Mouse (Mus musculus) midbrain, embryonic 11.5 days (tissue): ENCODE results near the gene Exoc2. TPM values are rescaled to one million over a fixed set of nuclear protein-coding genes. Genes with fewer than 3 reads are reported as not detected.

Source experiments
- ATAC-seq: fragments of 200-750 bp; cut with Nextera tagmentation; 2 replicates; pipeline ENCODE4 v1.8.0; 2017; ENCODE audit warnings: moderate TSS enrichment, moderate library complexity; ENCODE audit not compliant: low FRiP score
- DNase-seq: peaks from one replicate; pipeline ENCODE4 v3.0.0; 2015; ENCODE audit warnings: low spot score; ENCODE audit errors: missing footprints
- H3K27ac ChIP-seq: fragments of 300-500 bp; sonication (generic); 2 replicates; pipeline ENCODE4 v1.5.1; 2014; ENCODE audit warnings: low read depth, low read length
- H3K27me3 ChIP-seq: fragments of 300-500 bp; sonication (generic); 2 replicates; pipeline ENCODE4 v1.6.1; 2014; ENCODE audit warnings: mild to moderate bottlenecking, low read length, moderate library complexity, mixed read lengths; ENCODE audit not compliant: control insufficient read depth, insufficient read depth
- H3K36me3 ChIP-seq: fragments of 300-500 bp; sonication (generic); 2 replicates; pipeline ENCODE4 v1.6.1; 2014; ENCODE audit warnings: mild to moderate bottlenecking, low read length, moderate library complexity, mixed read lengths; ENCODE audit not compliant: control insufficient read depth, insufficient read depth
- H3K4me1 ChIP-seq: fragments of 300-500 bp; sonication (generic); 2 replicates; pipeline ENCODE4 v1.6.1; 2014; ENCODE audit warnings: low read length; ENCODE audit not compliant: control insufficient read depth, insufficient read depth
- H3K4me2 ChIP-seq: fragments of 300-500 bp; sonication (generic); 2 replicates; pipeline ENCODE4 v1.6.1; 2014; ENCODE audit warnings: mild to moderate bottlenecking, moderate library complexity
- H3K4me3 ChIP-seq: fragments of 300-500 bp; sonication (generic); 2 replicates; pipeline ENCODE4 v1.5.1; 2014; ENCODE audit warnings: low read depth, low read length
- H3K9ac ChIP-seq: fragments of 300-500 bp; sonication (generic); 2 replicates; pipeline ENCODE4 v1.6.1; 2014; ENCODE audit warnings: low read length
- H3K9me3 ChIP-seq: fragments of 300-500 bp; sonication (generic); 2 replicates; pipeline ENCODE4 v1.6.1; 2016; ENCODE audit warnings: low read length; ENCODE audit not compliant: control insufficient read depth
- WGBS: fragments of 180-500 bp; shearing (Covaris S2); extraction: QIAGEN DNeasy Blood & Tissue Kit; methylation state at CpG from one replicate; pipeline ENCODE4 v1.1.7; 2014; 5-methylcytosine and 5-hydroxymethylcytosine counted together
- polyA plus RNA-seq: library from polyadenylated mRNA; unstranded; fragments of >200 nt; fragmentation: Nextera tagmentation; extraction: Ambion mirVana; gene quantifications from 2 replicates; pipeline ENCODE4 v1.2.1, GENCODE M21; 2014

Exoc2 gene
- polyA plus RNA-seq, 1 experiment from 2014 or later: 41.3 TPM

DNA sequence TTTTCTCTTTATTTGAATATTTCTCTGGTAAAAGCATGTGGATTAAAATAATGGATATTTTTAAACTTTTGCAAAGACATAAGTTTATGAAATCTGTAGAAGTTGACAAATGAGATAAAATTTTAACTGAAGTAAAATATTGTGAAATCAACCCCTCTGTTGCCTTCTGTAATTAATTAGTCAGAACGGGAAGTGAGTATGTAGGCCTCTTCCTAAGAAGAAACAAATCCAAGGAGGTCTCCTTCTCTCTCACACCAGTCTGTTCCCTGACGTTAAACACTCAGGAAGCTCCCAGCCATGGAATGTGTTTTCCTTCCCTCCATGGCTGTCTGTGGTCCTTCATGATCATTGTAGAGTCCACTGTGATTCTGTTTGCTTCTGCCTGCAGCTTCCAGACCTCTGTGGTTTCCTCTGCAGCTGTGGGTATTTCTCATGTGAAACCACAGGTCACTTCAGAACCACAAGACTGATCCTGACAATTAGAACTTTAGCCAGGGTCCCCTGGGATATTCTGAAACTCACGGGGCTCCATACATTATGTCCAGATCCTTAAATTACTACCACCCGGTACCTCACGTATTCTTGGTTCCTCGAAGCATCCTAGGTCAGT lies 20.5 kb upstream of the Exoc2 start:
- Histone ChIP-seq H3K9me3 (no peaks in the 10 kb centered on the region), H3K27me3 (no peaks in the 10 kb centered on the region), H3K4me1 (no peaks in the 10 kb centered on the region), H3K9ac (no peak overlapping the region), H3K4me3 (no peak overlapping the region), H3K27ac (no peak overlapping the region), H3K4me2 (no peak overlapping the region), H3K36me3 (no peaks in the 10 kb centered on the region)
- WGBS: 82% methylated on average over 6 of the region's 6 CpGs
- ATAC-seq (no peak), DNase-seq (peak; percentile 64)

DNA sequence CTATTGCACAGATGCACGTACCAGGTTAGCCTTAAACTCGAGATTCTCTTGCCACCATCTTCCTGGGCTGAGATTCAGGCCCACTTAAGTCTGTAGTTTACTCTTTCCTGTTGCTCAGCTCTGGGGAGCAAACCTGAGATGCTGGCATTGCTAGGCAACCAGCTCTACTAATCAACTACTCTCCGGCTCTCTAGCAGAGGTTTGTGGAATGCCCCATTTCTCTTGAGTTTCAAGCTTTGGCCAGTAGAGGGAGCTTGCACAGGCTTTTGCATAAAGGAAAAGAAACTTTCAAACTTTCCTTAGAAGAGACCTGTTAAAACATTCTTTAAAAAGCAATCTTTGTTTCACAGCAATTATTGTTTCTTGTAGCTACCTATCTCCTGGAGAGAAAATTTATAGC lies 19.9 kb upstream of the Exoc2 start:
- 29% methylated on average over 3 of the region's 3 CpGs for WGBS
- no peak overlapping the region for H3K27ac ChIP-seq
- peak; percentile 55; the same call in 1 of the 2 replicates for ATAC-seq
- H3K27me3 ChIP-seq: no peaks in the 10 kb centered on the region
- H3K4me2 ChIP-seq: no peak overlapping the region
- no peaks in the 10 kb centered on the region for H3K9me3 ChIP-seq
- no peaks in the 10 kb centered on the region for H3K36me3 ChIP-seq
- H3K4me1 ChIP-seq: no peaks in the 10 kb centered on the region
- peak; percentile 96 for DNase-seq
- H3K9ac ChIP-seq: no peak overlapping the region
- no peak overlapping the region for H3K4me3 ChIP-seq

DNA sequence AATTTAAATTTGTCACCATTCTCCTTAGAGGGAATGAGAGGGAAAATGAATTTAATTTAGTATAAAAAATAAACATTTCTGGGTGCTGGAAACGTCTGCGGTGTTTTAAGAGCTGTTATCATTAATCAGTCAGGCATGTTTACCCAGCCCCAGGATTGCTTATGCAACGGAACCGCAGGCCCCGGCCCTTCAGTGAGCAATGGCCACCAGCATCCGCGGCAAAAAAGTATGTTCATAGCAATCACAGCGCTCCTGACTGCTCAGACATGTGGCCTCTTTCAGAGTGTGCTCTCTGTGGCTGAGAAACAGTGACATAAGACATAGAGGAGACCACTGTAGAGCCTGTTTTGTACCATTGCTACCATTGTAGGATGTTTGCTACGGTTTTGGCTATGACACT lies 16.3 kb upstream of the Exoc2 start:
- H3K4me2 ChIP-seq: no peak overlapping the region
- H3K36me3 ChIP-seq: no peaks in the 10 kb centered on the region
- no peaks in the 10 kb centered on the region for H3K9me3 ChIP-seq
- ATAC-seq: no peak
- peaks cover 2% of the 10 kb centered on the region; the same call in 1 of the 2 replicates for H3K27me3 ChIP-seq
- 78% methylated on average over 9 of the region's 9 CpGs for WGBS
- peak; percentile 78 for DNase-seq
- no peak overlapping the region for H3K9ac ChIP-seq
- 0 out of 2 replicates have a peak, but pooled peaks cover 2% of the 10 kb centered on the region for H3K4me1 ChIP-seq
- no peak overlapping the region for H3K27ac ChIP-seq
- no peak overlapping the region for H3K4me3 ChIP-seq

DNA sequence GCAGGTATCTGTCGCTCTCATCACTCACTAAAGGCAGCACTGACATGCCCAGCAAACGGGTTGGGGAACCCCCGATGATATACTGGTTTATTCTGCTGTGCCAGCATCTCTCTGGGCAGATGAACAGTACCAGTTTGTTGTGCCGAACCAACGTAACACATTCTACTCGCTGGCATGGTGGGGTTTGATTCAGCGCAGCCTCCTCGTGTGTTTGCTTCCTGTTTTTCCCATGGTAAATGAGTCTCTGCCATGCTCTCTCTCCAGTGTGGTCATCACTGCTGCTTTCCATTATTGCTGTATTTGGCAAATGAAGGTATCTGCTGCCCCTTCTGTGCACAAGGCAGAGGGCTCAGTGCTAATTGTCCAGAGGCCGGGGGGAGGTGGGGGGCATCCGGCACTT lies 15.8 kb upstream of the Exoc2 start:
- 88% methylated on average over 10 of the region's 10 CpGs for WGBS
- Histone ChIP-seq H3K9ac (no peak overlapping the region), H3K27ac (no peak overlapping the region), H3K36me3 (no peaks in the 10 kb centered on the region), H3K4me3 (no peak overlapping the region), H3K9me3 (no peaks in the 10 kb centered on the region), H3K4me1 (0 out of 2 replicates have a peak, but pooled peaks cover 2% of the 10 kb centered on the region), H3K4me2 (no peak overlapping the region), H3K27me3 (peaks cover 3% of the 10 kb centered on the region; the same call in 1 of the 2 replicates)
- ATAC-seq (no peak), DNase-seq (peak; percentile 78)

DNA sequence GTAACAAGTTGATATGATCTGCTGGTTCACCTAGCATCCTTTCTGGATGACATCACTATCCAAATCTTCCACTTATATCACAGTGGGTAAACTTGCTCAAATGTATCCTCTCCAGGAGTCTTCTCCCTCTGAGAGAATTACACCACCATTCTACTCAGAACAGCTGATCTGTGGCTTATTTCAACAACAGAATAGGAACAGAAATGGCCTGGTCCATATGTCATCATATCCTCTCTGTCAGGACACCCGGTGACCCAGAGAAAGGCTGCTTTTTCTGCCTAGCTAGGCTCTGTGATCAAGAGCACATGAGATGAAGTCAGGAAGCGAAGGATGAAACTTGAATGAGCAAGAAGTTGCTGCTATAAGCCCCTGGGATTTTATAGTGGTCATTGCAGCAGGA lies 13.8 kb upstream of the Exoc2 start:
- Histone ChIP-seq H3K36me3 (no peaks in the 10 kb centered on the region), H3K27ac (no peak overlapping the region), H3K4me1 (0 out of 2 replicates have a peak, but pooled peaks cover 2% of the 10 kb centered on the region), H3K4me2 (no peak overlapping the region), H3K9ac (no peak overlapping the region), H3K4me3 (no peak overlapping the region), H3K9me3 (no peaks in the 10 kb centered on the region), H3K27me3 (peaks cover 4% of the 10 kb centered on the region; the same call in 1 of the 2 replicates)
- WGBS: 82% methylated on average over 2 of the region's 2 CpGs
- DNase-seq (no peak), ATAC-seq (no peak)

DNA sequence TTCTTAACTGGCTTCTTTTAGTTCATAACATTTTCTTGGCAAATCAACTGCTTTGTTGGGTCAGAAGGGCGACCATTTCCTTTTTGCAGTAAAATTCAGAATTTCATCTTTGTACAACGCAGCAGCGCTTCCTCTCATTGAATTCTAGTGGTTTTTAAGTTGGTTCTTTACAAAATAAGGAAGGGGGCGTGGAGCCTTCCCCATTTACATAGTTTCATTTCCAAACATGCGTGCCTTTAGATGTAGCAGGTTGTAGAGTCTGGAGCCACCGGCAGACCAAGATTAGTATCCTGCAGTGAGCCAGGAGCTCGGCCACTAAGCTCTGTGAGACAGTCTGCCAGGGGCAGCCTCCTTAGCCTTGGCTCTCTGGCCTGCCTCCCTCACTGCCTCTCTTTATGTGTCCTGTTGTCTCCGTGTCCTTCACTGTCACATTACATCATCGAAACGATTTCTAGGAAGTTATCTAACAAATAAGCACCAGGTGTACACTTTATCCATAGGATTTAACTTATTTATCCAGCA lies 13.1 kb upstream of the Exoc2 start:
- no peak overlapping the region for H3K9ac ChIP-seq
- no peak for ATAC-seq
- no peaks in the 10 kb centered on the region for H3K9me3 ChIP-seq
- H3K4me2 ChIP-seq: no peak overlapping the region
- 0 out of 2 replicates have a peak, but pooled peaks cover 2% of the 10 kb centered on the region for H3K4me1 ChIP-seq
- WGBS: 69% methylated on average over 10 of the region's 10 CpGs
- no peak overlapping the region for H3K4me3 ChIP-seq
- no peaks in the 10 kb centered on the region for H3K36me3 ChIP-seq
- peak; percentile 70 for DNase-seq
- no peak overlapping the region for H3K27ac ChIP-seq
- H3K27me3 ChIP-seq: peaks cover 4% of the 10 kb centered on the region; the same call in 1 of the 2 replicates

DNA sequence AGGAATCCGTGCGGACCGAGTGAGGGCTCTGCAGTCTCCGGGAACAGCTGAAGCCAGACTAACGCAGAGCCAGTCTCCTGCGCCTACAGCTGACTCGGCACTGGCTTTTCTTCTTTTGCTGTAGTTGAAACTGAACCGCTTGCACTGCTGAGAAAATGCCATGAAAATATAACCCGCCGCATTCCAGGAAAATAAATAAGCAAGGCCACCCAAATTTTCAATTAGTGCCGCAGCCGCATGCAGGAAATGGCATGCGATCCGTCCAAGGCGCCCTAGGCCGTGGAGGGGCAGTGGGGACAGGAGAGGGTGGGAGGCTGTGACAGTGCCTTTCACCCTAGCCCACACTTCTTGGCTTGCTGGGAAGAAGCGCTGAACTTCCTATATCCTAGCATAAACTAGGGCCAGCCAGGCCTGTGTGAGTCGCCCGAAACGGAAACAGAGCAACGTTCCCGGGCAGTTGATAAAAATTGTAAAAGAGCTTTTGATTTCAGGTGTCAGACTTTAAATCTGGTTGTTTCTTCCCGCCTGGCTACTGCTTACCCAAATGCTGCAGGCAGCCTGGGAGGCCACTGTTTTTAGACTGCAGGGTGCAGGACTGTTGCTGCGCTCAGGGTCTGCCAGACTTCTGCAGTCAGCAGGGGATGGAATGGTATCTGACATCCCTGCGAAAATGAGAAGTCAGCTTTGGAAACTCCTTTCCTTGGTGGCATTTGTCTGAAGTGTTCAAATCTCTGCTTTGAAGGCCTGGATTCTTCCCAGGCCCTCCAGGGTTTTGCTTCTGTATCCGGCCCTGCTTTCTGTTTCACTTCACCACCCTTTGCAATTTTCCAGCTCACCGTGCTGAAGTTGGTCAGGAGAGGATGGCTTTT lies 11.9 kb upstream of the Exoc2 start:
- H3K27ac ChIP-seq: no peak overlapping the region
- no peaks in the 10 kb centered on the region for H3K9me3 ChIP-seq
- ATAC-seq: peak; percentile 79
- peak overlapping the region; percentile 3 for H3K4me3 ChIP-seq
- H3K27me3 ChIP-seq: peaks cover 4% of the 10 kb centered on the region; the same call in 1 of the 2 replicates
- 0 out of 2 replicates have a peak, but pooled peaks cover 2% of the 10 kb centered on the region for H3K4me1 ChIP-seq
- peak overlapping the region; percentile 43 for H3K4me2 ChIP-seq
- peak; percentile 93 for DNase-seq
- 18% methylated on average over 27 of the region's 27 CpGs for WGBS
- H3K36me3 ChIP-seq: no peaks in the 10 kb centered on the region
- H3K9ac ChIP-seq: peak overlapping the region; percentile 0

DNA sequence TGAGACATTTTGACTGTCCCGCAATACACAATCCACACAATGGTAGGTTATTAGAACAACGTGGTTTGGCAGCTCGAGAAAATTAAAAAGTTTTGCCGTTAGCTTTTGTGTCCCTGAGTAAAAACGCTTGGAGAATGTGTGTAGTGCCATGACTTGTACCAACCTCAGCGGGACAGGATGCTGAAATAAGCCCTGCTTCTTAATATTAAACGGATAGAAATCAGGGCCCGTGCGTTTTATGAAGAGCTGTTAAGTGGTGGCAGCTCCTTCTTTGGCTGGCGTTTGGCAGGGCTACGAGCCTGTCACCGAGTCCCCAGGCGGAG lies 11.3 kb upstream of the Exoc2 start:
- 20% methylated on average over 13 of the region's 13 CpGs for WGBS
- H3K9ac ChIP-seq: no peak overlapping the region; the same call in 1 of the 2 replicates
- peak overlapping the region; percentile 43 for H3K4me2 ChIP-seq
- no peak overlapping the region for H3K27ac ChIP-seq
- peak; percentile 24 for ATAC-seq
- no peaks in the 10 kb centered on the region for H3K9me3 ChIP-seq
- peak; percentile 92 for DNase-seq
- H3K27me3 ChIP-seq: peaks cover 4% of the 10 kb centered on the region; the same call in 1 of the 2 replicates
- H3K36me3 ChIP-seq: no peaks in the 10 kb centered on the region
- 0 out of 2 replicates have a peak, but pooled peaks cover 2% of the 10 kb centered on the region for H3K4me1 ChIP-seq
- H3K4me3 ChIP-seq: peak overlapping the region; percentile 3

DNA sequence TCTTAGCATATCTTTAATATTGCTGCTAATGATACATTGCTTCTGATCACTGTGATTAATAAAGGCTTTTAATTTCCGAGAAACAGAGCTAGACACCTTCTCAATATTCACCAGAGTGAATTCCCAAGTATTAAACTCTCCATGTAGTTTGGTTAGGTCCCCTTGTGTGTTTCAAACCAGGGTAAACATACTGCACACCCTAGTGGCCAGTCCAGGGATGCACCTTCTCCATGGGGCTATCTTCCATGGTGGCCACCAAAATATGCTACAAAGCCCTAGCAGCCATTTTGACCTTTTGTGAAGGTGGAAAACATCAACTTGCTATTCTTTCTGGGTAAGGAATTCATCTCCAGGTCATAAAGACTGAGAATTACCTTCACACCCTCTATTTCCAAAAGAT lies 7.8 kb upstream of the Exoc2 start:
- Histone ChIP-seq H3K9me3 (no peaks in the 10 kb centered on the region), H3K4me2 (no peak overlapping the region), H3K27me3 (peaks cover 2% of the 10 kb centered on the region; the same call in 1 of the 2 replicates), H3K4me1 (0 out of 2 replicates have a peak, but pooled peaks cover 2% of the 10 kb centered on the region), H3K36me3 (no peaks in the 10 kb centered on the region), H3K4me3 (no peak overlapping the region), H3K9ac (no peak overlapping the region), H3K27ac (no peak overlapping the region)
- 80% methylated on average over 1 of the region's 1 CpGs for WGBS
- ATAC-seq: no peak
- no peak for DNase-seq
